ENCODE assay signal across 17 mouse cellular contexts in the genomic region with DNA sequence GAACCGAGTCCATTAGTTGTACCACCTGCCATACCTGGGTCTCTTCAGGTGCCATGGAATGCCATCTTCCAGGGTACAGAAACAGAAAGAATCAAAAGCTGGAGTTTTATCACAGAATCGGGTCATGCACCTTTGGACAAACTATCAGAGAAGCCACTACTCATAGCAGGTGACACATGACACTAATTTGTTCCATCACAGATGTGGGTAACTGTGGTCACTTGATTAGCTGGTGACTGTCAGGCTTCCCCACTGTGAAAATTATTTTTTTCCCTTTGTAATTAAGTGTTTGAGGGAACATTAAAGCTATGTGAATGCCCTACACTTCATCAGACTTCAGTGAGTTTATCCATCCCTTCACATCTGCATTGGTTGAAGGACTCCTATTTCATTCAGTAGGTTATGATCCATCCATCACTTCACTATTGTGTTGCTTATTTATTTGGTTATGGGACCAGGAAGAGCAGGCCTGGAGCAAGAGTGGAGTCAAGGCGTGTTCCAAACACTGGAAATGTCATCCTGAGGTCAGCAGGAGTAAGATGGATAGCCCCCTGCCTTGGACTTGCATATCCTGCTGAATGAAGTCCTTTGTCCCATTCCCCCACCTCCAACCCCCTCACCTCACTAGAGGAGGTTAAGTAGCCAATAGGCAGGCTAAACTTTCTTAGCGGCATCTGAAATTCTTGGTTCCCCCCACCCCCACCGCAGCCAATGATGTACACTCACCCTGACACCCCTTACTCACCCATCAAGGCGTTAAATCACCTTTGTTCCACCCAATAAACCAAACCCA. TPM values are rescaled to one million over a fixed set of nuclear protein-coding genes. Genes with fewer than 3 reads are reported as not detected.
DNase-seq lines count a peak whose midpoint lies in the region; ATAC-seq and TF ChIP-seq lines count a peak whose summit lies in the region.
"Had no signal": no experiment of that assay in that cellular context is flagged by ENCODE, and none has a peak within 500 bp of the region (broad histone marks: within the 10 kb centered on the region; RNA-seq: fewer than 3 reads in every experiment).

No protein-coding gene starts in this region.

- H3K4me1 ChIP-seq in heart, adult 2 months (ENCODE audit: control insufficient read depth, insufficient read depth, low read length) = peaks cover 13% of the 10 kb centered on the region
- peaks cover 13% of the 10 kb centered on the region for H3K4me1 ChIP-seq in heart, embryonic 11.5 days (ENCODE audit: control insufficient read depth, insufficient read depth, low read length)
- H3K4me1 ChIP-seq: limb, embryonic 15.5 days had no signal

- no peak overlapping the region for H3K4me2 ChIP-seq in heart, embryonic 11.5 days
- peak overlapping the region; percentile 97 for H3K4me2 ChIP-seq in myocyte (ENCODE audit: low read depth)
- H3K4me2 ChIP-seq: embryonic facial prominence, embryonic 12.5 days; hindbrain, embryonic 12.5 days; limb, embryonic 15.5 days had no signal

- no peak for TF ChIP-seq POLR2A in heart, adult 2 months (IDR thresholded peaks at IDR 0.05; ENCODE audit: insufficient read depth, low read depth, low read length)
- TF ChIP-seq POLR2A in myocyte (IDR thresholded peaks at IDR 0.05; ENCODE audit: insufficient read length, low read depth) = no peak

- 78% methylated on average over 6 of the region's 6 CpGs for whole genome bisulfite sequencing in heart, adult 2 months
- 63% methylated on average over 6 of the region's 6 CpGs for WGBS in heart, embryonic 11.5 days (ENCODE audit: insufficient replicate concordance)

- DNase-seq in heart, adult 2 months = no peak
- DNase-seq in lung, postnatal 10 days = peak; percentile 43
- DNase-seq in lung, postnatal 4 days = no peak
- DNase-seq in ZHBTc4 (ENCODE audit: low read depth, low spot score) = peak; percentile 49
- DNase-seq in spleen, postnatal 4 days (ENCODE audit: low spot score in 2 of 2) = no peak
- no peak for DNase-seq in T-cell, adult 2 months (ENCODE audit: low spot score)
- DNase-seq: cerebellum, adult 11 months; cerebellum, postnatal 25 days; forebrain, postnatal 0 days; liver, postnatal 0 days; spleen, adult 18-20 months; thymus, postnatal 14 days had no signal

- H3K27me3 ChIP-seq in heart, adult 2 months (ENCODE audit: control insufficient read depth, insufficient read depth, low read length) = no peaks in the 10 kb centered on the region
- no peaks in the 10 kb centered on the region for H3K27me3 ChIP-seq in heart, embryonic 11.5 days (ENCODE audit: control insufficient read depth, insufficient read depth, low read length)
- H3K27me3 ChIP-seq in myocyte (ENCODE audit: control insufficient read depth, insufficient read depth, insufficient read length) = no peaks in the 10 kb centered on the region
- H3K27me3 ChIP-seq: embryonic facial prominence, embryonic 12.5 days; hindbrain, embryonic 12.5 days; limb, embryonic 15.5 days had no signal

- peak overlapping the region; percentile 59 for H3K27ac ChIP-seq in heart, adult 2 months
- H3K27ac ChIP-seq in heart, embryonic 11.5 days (ENCODE audit: low read depth, low read length) = no peak overlapping the region
- H3K27ac ChIP-seq: embryonic facial prominence, embryonic 12.5 days; hindbrain, embryonic 12.5 days; limb, embryonic 15.5 days had no signal

- TF ChIP-seq EP300 in heart, adult 2 months (IDR thresholded peaks at IDR 0.05; ENCODE audit: insufficient read depth, low read depth, low read length) = no peak

- H3K9me3 ChIP-seq in heart, embryonic 11.5 days (replicated peaks; ENCODE audit: control insufficient read depth, low read length) = no peaks in the 10 kb centered on the region
- H3K9me3 ChIP-seq: embryonic facial prominence, embryonic 12.5 days; hindbrain, embryonic 12.5 days; limb, embryonic 15.5 days had no signal

- intact Hi-C loops in heart, adult 2 months (cut with DNase I) = no loop called here

- ATAC-seq in heart, embryonic 11.5 days (replicated peaks; ENCODE audit: insufficient number of reproducible peaks, low FRiP score, low TSS enrichment) = no peak
- ATAC-seq: forebrain, postnatal 0 days; liver, postnatal 0 days had no signal

- H3K4me3 ChIP-seq in heart, adult 2 months = no peak overlapping the region
- no peak overlapping the region for H3K4me3 ChIP-seq in heart, embryonic 11.5 days (ENCODE audit: low read depth, low read length)
- no peak overlapping the region for H3K4me3 ChIP-seq in myocyte
- H3K4me3 ChIP-seq: embryonic facial prominence, embryonic 12.5 days; hindbrain, embryonic 12.5 days; limb, embryonic 15.5 days had no signal

- no peak overlapping the region for H3K9ac ChIP-seq in heart, adult 2 months (ENCODE audit: low read depth, low read length)
- no peak overlapping the region for H3K9ac ChIP-seq in heart, embryonic 11.5 days (ENCODE audit: low read depth, low read length)
- H3K9ac ChIP-seq: embryonic facial prominence, embryonic 12.5 days; forebrain, postnatal 0 days; hindbrain, embryonic 12.5 days; limb, embryonic 15.5 days; liver, postnatal 0 days had no signal

- no peak for TF ChIP-seq CTCF in heart, adult 2 months (IDR thresholded peaks at IDR 0.05)

- H3K36me3 ChIP-seq in heart, adult 2 months (ENCODE audit: control insufficient read depth, insufficient read depth, low read length) = no peaks in the 10 kb centered on the region
- H3K36me3 ChIP-seq in heart, embryonic 11.5 days (ENCODE audit: control insufficient read depth, insufficient read depth, low read length) = no peaks in the 10 kb centered on the region
- no peaks in the 10 kb centered on the region for H3K36me3 ChIP-seq in myocyte (ENCODE audit: control insufficient read depth, insufficient read depth)
- H3K36me3 ChIP-seq: embryonic facial prominence, embryonic 12.5 days; hindbrain, embryonic 12.5 days; limb, embryonic 15.5 days had no signal

- H3ac ChIP-seq in myocyte (ENCODE audit: control insufficient read depth, insufficient read length) = no peak overlapping the region

- H3K79me2 ChIP-seq in heart, adult 2 months (replicated peaks; ENCODE audit: control insufficient read depth, insufficient read depth, low read length) = no peaks in the 10 kb centered on the region
- no peaks in the 10 kb centered on the region for H3K79me2 ChIP-seq in myocyte (ENCODE audit: control insufficient read depth, insufficient read depth)

TF ChIP-seq in myocyte, 11 proteins besides CTCF, POLR2A, EP300 and RAD21:
- no peak for TF ChIP-seq TCF3 (IDR thresholded peaks at IDR 0.05; ENCODE audit: insufficient read length, low read depth)
- no peak for TF ChIP-seq CEBPB (IDR thresholded peaks at IDR 0.05; ENCODE audit: insufficient read depth, poor library complexity, severe bottlenecking)
- TF ChIP-seq MYOD1 (IDR thresholded peaks at IDR 0.05; ENCODE audit: control insufficient read depth in 1 of 3, insufficient read length in 2 of 3, low read depth in 2 of 3) = no peak
- TF ChIP-seq E2F4 (IDR thresholded peaks at IDR 0.05; ENCODE audit: insufficient read depth) = no peak
- no peak for TF ChIP-seq TCF12 (IDR thresholded peaks at IDR 0.05; ENCODE audit: insufficient read depth, poor library complexity, severe bottlenecking)
- no peak for TF ChIP-seq USF1 (IDR thresholded peaks at IDR 0.05; ENCODE audit: low read depth)
- no peak for TF ChIP-seq MAX (IDR thresholded peaks at IDR 0.05; ENCODE audit: low read depth)
- TF ChIP-seq SRF (IDR thresholded peaks at IDR 0.05; ENCODE audit: control insufficient read depth, insufficient read length, low read depth) = no peak
- TF ChIP-seq REST (IDR thresholded peaks at IDR 0.05; ENCODE audit: insufficient read depth, insufficient read length) = no peak
- no peak for TF ChIP-seq MYOG (IDR thresholded peaks at IDR 0.05; ENCODE audit: control insufficient read depth in 1 of 3, insufficient read depth in 1 of 3, insufficient read length in 2 of 3, low read depth in 2 of 3)
- no peak for TF ChIP-seq POLR2AphosphoS2 (IDR thresholded peaks at IDR 0.05; ENCODE audit: insufficient read length, low read depth)

RNA-seq across cellular contexts. Expression of a gene that starts 14.7 kb away (rescaled TPM):
- total RNA-seq in heart, adult 2 months (2021) = 10 to 100 TPM; 25.6 to 26.8 TPM
- polyA plus RNA-seq in heart, adult 2 months (2012; rRNA removed) = 11.2 and 22.3 TPM in 2 replicates
- polyA plus RNA-seq in heart, embryonic 11.5 days (2014; fragmentation: Nextera tagmentation; extraction: Ambion mirVana) = 70.0 and 77.5 TPM in 2 replicates
- 52.8 TPM for polyA plus RNA-seq in myocyte (2012; fragmentation: generic; extraction: Trizol)

RNA-seq across cellular contexts. Expression of a gene that starts 16.8 kb away (rescaled TPM):
- 10 to 100 TPM; 12.4 to 20.4 TPM for total RNA-seq in heart, adult 2 months (2021)
- 3.0 and 4.6 TPM in 2 replicates for polyA plus RNA-seq in heart, adult 2 months (2012; rRNA removed)
- 33.5 and 36.0 TPM in 2 replicates for polyA plus RNA-seq in heart, embryonic 11.5 days (2014; fragmentation: Nextera tagmentation; extraction: Ambion mirVana)
- 25.4 TPM for polyA plus RNA-seq in myocyte (2012; fragmentation: generic; extraction: Trizol)

Comparison
In these comparisons a context has a peak if more than half of its experiments do, and no peak if none do; other contexts are left out.
1. DNase-seq: peak in lung, postnatal 10 days (single experiment) and ZHBTc4 (single experiment); none in heart, adult 2 months (0 of 2), lung, postnatal 4 days (0 of 2), spleen, postnatal 4 days (0 of 2) and T-cell, adult 2 months (single experiment).